Mouse (Mus musculus): ENCODE data around the gene Abca17.

DNA sequence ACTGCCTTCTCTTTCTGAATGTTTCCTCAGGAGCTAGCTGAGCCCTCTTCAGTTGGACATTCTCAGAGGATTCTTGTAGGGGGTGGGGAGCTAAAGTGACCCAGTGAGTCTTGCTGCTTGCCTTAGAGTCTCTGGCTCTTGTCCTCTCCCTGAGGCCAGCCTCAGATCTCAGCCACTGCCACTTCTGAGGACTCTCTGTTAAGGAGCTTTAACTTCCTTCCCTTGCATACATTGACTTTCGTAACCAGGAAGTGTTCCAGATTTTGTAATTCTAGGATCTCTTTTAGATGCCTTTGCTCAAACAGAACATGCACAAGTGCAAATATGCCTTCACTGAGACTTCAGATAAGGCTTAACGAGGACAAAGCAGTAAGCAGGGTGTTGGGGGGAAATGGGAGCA, 9.0 kb upstream of the Abca17 start:
- TF ChIP-seq GATA1 (IDR thresholded peaks at IDR 0.05; ENCODE audit: borderline replicate concordance, low read length) = no peak
- no peak for TF ChIP-seq FLI1 (IDR thresholded peaks at IDR 0.05; ENCODE audit: low read length)
